Mouse (Mus musculus) neural tube, embryonic 14.5 days (tissue): ENCODE data around the gene Ispd. TPM values are rescaled to one million over a fixed set of nuclear protein-coding genes. Genes with fewer than 3 reads are reported as not detected.

Experiments
- ATAC-seq: fragments of 200-750 bp; cut with Nextera tagmentation; 2 replicates; pipeline ENCODE4 v1.8.0; 2017; ENCODE audit warnings: low read depth, mild to moderate bottlenecking, moderate TSS enrichment, moderate library complexity
- H3K27ac ChIP-seq: fragments of 300-500 bp; sonication (generic); 2 replicates; pipeline ENCODE4 v1.5.1; 2014; ENCODE audit warnings: low read depth, mild to moderate bottlenecking, control low read depth, low read length, moderate library complexity, mixed read lengths
- H3K27me3 ChIP-seq: fragments of 300-500 bp; sonication (generic); 2 replicates; pipeline ENCODE4 v1.6.1; 2014; ENCODE audit warnings: low read length; ENCODE audit not compliant: control insufficient read depth, insufficient read depth
- H3K36me3 ChIP-seq: fragments of 300-500 bp; sonication (generic); 2 replicates; pipeline ENCODE4 v1.6.1; 2014; ENCODE audit warnings: low read length, mixed read lengths; ENCODE audit not compliant: control insufficient read depth, insufficient read depth
- H3K4me1 ChIP-seq: fragments of 300-500 bp; sonication (generic); 2 replicates; pipeline ENCODE4 v1.6.1; 2014; ENCODE audit warnings: low read length; ENCODE audit not compliant: control insufficient read depth, insufficient read depth
- H3K4me2 ChIP-seq: fragments of 300-500 bp; sonication (generic); 2 replicates; pipeline ENCODE4 v1.6.1; 2014; ENCODE audit warnings: mild to moderate bottlenecking, low read depth, low read length, control low read depth
- H3K4me3 ChIP-seq: fragments of 300-500 bp; sonication (generic); 2 replicates; pipeline ENCODE4 v1.5.1; 2014; ENCODE audit warnings: low read depth, low read length, control low read depth, mixed read lengths
- H3K9ac ChIP-seq: fragments of 300-500 bp; sonication (generic); replicated peaks from 2 replicates; pipeline ENCODE4 v1.6.1; 2014; ENCODE audit warnings: low read depth, mild to moderate bottlenecking, control low read depth, low read length, mixed read lengths
- H3K9me3 ChIP-seq: fragments of 300-500 bp; sonication (generic); 2 replicates; pipeline ENCODE4 v1.6.1; 2016; ENCODE audit warnings: low read length; ENCODE audit not compliant: control insufficient read depth
- WGBS: fragments of 180-500 bp; shearing (Covaris S2); extraction: QIAGEN DNeasy Blood & Tissue Kit; methylation state at CpG from one replicate; pipeline ENCODE4 v1.1.7; 2014; 5-methylcytosine and 5-hydroxymethylcytosine counted together
- polyA plus RNA-seq: library from polyadenylated mRNA; unstranded; fragments of >200 nt; fragmentation: Nextera tagmentation; extraction: Ambion mirVana; gene quantifications from 2 replicates; pipeline ENCODE4 v1.2.1, GENCODE M21; 2014

The Ispd gene
- polyA plus RNA-seq, 1 experiment from 2014 or later = 18.0 TPM

- Histone ChIP-seq H3K9ac (no peak overlapping the region), H3K27ac (no peak overlapping the region), H3K9me3 (no peaks in the 10 kb centered on the region), H3K4me2 (no peak overlapping the region), H3K4me3 (no peak overlapping the region), H3K4me1 (peaks cover 3% of the 10 kb centered on the region; the same call in 1 of the 2 replicates), H3K27me3 (no peaks in the 10 kb centered on the region), H3K36me3 (no peaks in the 10 kb centered on the region)
- WGBS = 78% methylated on average over 3 of the region's 3 CpGs
- ATAC-seq = no peak
Observed at GRCm38 (mm10) chr12:36477926-36478325, 96.7 kb downstream of the Ispd start.

- no peak for ATAC-seq
- Histone ChIP-seq H3K4me2 (no peak overlapping the region), H3K4me1 (no peaks in the 10 kb centered on the region; the same call in 1 of the 2 replicates), H3K36me3 (no peaks in the 10 kb centered on the region), H3K9ac (no peak overlapping the region), H3K27me3 (no peaks in the 10 kb centered on the region), H3K27ac (no peak overlapping the region), H3K9me3 (no peaks in the 10 kb centered on the region), H3K4me3 (no peak overlapping the region)
- 87% methylated on average over 3 of the region's 3 CpGs for whole genome bisulfite sequencing
Observed at GRCm38 (mm10) chr12:36481742-36482141, 100.5 kb downstream of the Ispd start.

GRCm38 (mm10) chr12:36483346-36483745, 102.1 kb downstream of the Ispd start:
- no peaks in the 10 kb centered on the region for H3K36me3 ChIP-seq
- no peak overlapping the region for H3K9ac ChIP-seq
- no peak overlapping the region for H3K4me2 ChIP-seq
- WGBS = 37% methylated on average over 2 of the region's 2 CpGs
- no peak for ATAC-seq
- no peaks in the 10 kb centered on the region for H3K4me1 ChIP-seq
- no peak overlapping the region for H3K4me3 ChIP-seq
- H3K27ac ChIP-seq = no peak overlapping the region
- no peaks in the 10 kb centered on the region for H3K27me3 ChIP-seq
- H3K9me3 ChIP-seq = no peaks in the 10 kb centered on the region

- no peaks in the 10 kb centered on the region for H3K36me3 ChIP-seq
- H3K27me3 ChIP-seq = no peaks in the 10 kb centered on the region
- no peak for ATAC-seq
- 93% methylated on average over 3 of the region's 3 CpGs for WGBS
- no peak overlapping the region for H3K4me2 ChIP-seq
- H3K9ac ChIP-seq = no peak overlapping the region
- H3K27ac ChIP-seq = no peak overlapping the region
- H3K4me1 ChIP-seq = no peaks in the 10 kb centered on the region
- no peaks in the 10 kb centered on the region for H3K9me3 ChIP-seq
- no peak overlapping the region for H3K4me3 ChIP-seq
Observed at GRCm38 (mm10) chr12:36497565-36497964, 116.3 kb downstream of the Ispd start.

- no peak overlapping the region for H3K4me2 ChIP-seq
- H3K27ac ChIP-seq = no peak overlapping the region
- no peaks in the 10 kb centered on the region for H3K36me3 ChIP-seq
- H3K9me3 ChIP-seq = no peaks in the 10 kb centered on the region
- H3K27me3 ChIP-seq = no peaks in the 10 kb centered on the region
- no peaks in the 10 kb centered on the region for H3K4me1 ChIP-seq
- no peak overlapping the region for H3K9ac ChIP-seq
- peak; percentile 61; the same call in 1 of the 2 replicates for ATAC-seq
- H3K4me3 ChIP-seq = no peak overlapping the region
- WGBS = 65% methylated on average over 7 of the region's 7 CpGs
Observed at GRCm38 (mm10) chr12:36507111-36507903, 126.1 kb downstream of the Ispd start.

GRCm38 (mm10) chr12:36509954-36510642, 128.8 kb downstream of the Ispd start:
- Histone ChIP-seq H3K9ac (no peak overlapping the region), H3K36me3 (no peaks in the 10 kb centered on the region), H3K4me3 (no peak overlapping the region), H3K27ac (no peak overlapping the region), H3K9me3 (no peaks in the 10 kb centered on the region), H3K4me2 (no peak overlapping the region), H3K4me1 (no peaks in the 10 kb centered on the region), H3K27me3 (no peaks in the 10 kb centered on the region)
- 84% methylated on average over 10 of the region's 10 CpGs for WGBS
- no peak for ATAC-seq

GRCm38 (mm10) chr12:36521774-36522173, 140.5 kb downstream of the Ispd start:
- H3K4me1 ChIP-seq = no peaks in the 10 kb centered on the region
- ATAC-seq = no peak
- no peak overlapping the region for H3K27ac ChIP-seq
- no peak overlapping the region for H3K4me2 ChIP-seq
- WGBS = 87% methylated on average over 2 of the region's 2 CpGs
- no peak overlapping the region for H3K9ac ChIP-seq
- H3K36me3 ChIP-seq = no peaks in the 10 kb centered on the region
- no peak overlapping the region for H3K4me3 ChIP-seq
- no peaks in the 10 kb centered on the region for H3K9me3 ChIP-seq
- no peaks in the 10 kb centered on the region for H3K27me3 ChIP-seq

GRCm38 (mm10) chr12:36523515-36523914, 142.3 kb downstream of the Ispd start:
- Histone ChIP-seq H3K4me1 (no peaks in the 10 kb centered on the region), H3K27ac (no peak overlapping the region), H3K4me3 (no peak overlapping the region), H3K27me3 (no peaks in the 10 kb centered on the region), H3K36me3 (no peaks in the 10 kb centered on the region), H3K9me3 (no peaks in the 10 kb centered on the region), H3K4me2 (no peak overlapping the region), H3K9ac (no peak overlapping the region)
- ATAC-seq = no peak
- 89% methylated on average over 2 of the region's 2 CpGs for WGBS

GRCm38 (mm10) chr12:36530920-36531319, 149.7 kb downstream of the Ispd start:
- Histone ChIP-seq H3K36me3 (no peaks in the 10 kb centered on the region), H3K4me3 (no peak overlapping the region), H3K27me3 (no peaks in the 10 kb centered on the region), H3K9ac (no peak overlapping the region), H3K27ac (no peak overlapping the region), H3K9me3 (no peaks in the 10 kb centered on the region), H3K4me2 (no peak overlapping the region), H3K4me1 (no peaks in the 10 kb centered on the region)
- WGBS = 75% methylated on average over 2 of the region's 2 CpGs
- no peak for ATAC-seq
